Mouse (Mus musculus) adrenal gland, postnatal 0 days (tissue): ENCODE results near the gene Snrpc. TPM values are rescaled to one million over a fixed set of nuclear protein-coding genes. Genes with fewer than 3 reads are reported as not detected.

Source experiments
- polyA plus RNA-seq: library from polyadenylated mRNA; unstranded; fragments of >200 nt; fragmentation: Nextera tagmentation; extraction: Ambion mirVana; gene quantifications from 2 replicates; pipeline ENCODE4 v1.2.1, GENCODE M21; 2015

The Snrpc gene
- polyA plus RNA-seq = 206 and 224 TPM in 2 replicates

DNA sequence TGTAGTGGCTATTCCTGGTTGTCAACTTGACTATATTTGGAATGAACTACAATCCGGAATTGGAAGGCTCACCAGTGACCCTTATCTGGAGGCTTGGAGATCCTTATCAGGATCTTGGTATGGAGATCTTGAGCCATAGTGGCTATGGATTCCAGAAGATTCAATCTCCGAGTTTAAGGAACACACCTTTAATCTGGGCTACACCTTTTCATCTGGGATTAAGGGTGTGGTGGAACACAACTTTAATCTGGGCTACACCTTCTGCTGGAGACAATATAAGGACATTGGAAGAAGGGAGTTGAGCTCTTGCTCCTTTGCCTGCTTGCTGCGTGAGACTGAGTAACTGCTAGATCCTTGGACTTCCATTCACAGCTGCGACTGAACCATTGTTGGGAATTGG lies at the start of gene Snrpc:
Snrpc (plus strand) TSS at position 301 of the 400 bp plus-strand sequence.

DNA sequence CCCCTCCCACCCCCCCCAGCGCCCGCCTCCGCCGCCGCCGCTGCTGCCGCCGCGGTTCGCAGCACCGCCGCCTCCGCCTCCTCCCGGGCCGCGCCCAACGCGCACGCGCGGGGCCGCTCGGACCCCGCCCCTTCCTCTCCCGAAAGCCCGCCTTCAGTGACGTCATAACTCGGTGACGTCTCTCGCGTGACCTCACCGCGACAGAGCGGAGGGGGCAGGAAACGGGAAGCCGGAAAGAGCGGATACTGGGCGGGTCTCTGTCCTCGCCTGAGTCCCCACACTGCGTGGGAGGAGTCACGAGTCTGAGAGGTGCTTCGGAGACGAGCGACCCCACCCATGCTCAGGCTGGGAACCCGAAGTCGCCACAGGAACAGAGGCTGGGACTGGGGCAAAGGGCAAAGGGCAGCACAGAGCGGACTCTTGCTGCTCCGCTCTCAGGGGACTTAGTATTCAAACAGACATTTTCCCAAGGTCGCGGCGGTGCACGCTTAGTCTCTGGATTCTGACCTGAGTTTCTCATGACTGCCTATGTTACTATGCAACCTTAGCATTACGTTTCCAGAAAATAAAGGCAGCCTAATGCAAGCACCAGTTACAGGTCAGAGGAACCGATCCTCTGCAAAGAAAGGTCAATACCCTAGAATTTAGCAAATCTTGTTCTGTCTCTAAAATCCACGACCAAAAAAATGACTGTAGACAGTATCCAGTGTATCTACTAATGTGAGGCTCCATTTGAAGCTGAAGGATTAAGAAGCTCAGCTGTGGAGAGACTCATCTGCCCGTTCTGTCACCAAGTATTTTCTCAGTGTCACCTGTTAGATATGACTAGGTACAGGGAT lies 17.2 kb upstream of the Snrpc start, which contains the start of gene D17Wsu92e:
D17Wsu92e (minus strand) TSS at position 81 of the 839 bp plus-strand sequence.

DNA sequence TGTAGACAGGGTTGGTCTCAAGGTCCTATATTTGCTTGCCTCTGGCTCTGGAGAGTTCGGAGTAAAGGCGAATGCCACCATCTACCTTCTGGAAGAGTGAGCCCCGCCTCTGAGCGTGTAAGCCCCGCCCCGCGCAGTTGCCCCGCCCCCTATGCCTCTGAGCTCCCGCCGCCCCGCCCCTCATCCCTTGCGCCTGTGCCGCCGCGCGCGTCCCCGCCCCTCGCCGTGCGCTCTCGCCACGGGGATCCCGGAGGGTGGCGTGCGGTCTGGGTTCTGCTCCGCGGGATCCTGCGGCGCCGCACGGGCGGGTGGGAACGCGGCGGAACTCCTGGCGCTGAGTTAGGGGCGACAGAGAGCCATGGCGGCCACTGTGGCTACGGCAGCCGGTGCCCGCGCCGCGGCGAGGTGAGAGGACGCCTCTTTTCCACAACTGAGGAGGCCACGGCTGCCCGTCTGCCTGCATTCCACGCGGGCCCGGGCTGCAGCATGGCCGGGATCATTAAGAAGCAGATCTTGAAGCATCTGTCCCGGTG lies 18.4 kb downstream of the Snrpc start, which contains the start of gene Uhrf1bp1:
Uhrf1bp1 (plus strand) TSS at position 177 of the 533 bp plus-strand sequence.

Other genes with a start within 250 kb of the Snrpc start
- 68.1 and 68.2 TPM in 2 replicates for gene Nudt3, start 214.7 kb upstream of the Snrpc start, polyA plus RNA-seq
- not detected in 2 replicates for gene RPS10-NUDT3, start 202.9 kb upstream of the Snrpc start, polyA plus RNA-seq
- gene Rps10, start 201.5 kb upstream of the Snrpc start, polyA plus RNA-seq = 862 and 1,179 TPM in 2 replicates
- gene Pacsin1, start 182.6 kb upstream of the Snrpc start, polyA plus RNA-seq = 4.0 and 6.4 TPM in 2 replicates
- 0.25 and 0.27 TPM in 2 replicates for gene Spdef, start 109.2 kb upstream of the Snrpc start, polyA plus RNA-seq
- gene D17Wsu92e, start 17.5 kb upstream of the Snrpc start, polyA plus RNA-seq = 13.6 and 21.4 TPM in 2 replicates
- 2.0 and 2.4 TPM in 2 replicates for gene Uhrf1bp1, start 18.3 kb downstream of the Snrpc start, polyA plus RNA-seq
- 11.0 and 19.3 TPM in 2 replicates for gene Anks1, start 71.2 kb downstream of the Snrpc start, polyA plus RNA-seq
- gene Taf11, start 71.7 kb downstream of the Snrpc start, polyA plus RNA-seq = 55.7 and 65.6 TPM in 2 replicates
- 1.3 and 1.5 TPM in 2 replicates for gene Tcp11, start 242.5 kb downstream of the Snrpc start, polyA plus RNA-seq